Mouse (Mus musculus) heart, adult 2 months (tissue): ENCODE data around the gene Thumpd3. TPM values are rescaled to one million over a fixed set of nuclear protein-coding genes. Genes with fewer than 3 reads are reported as not detected.

Experiments
- DNase-seq, 2 experiments: peaks; one replicate each; pipeline ENCODE4 v3.0.0; 2021
- H3K27ac ChIP-seq: fragments of 200-600 bp; 2 replicates; pipeline ENCODE4 v1.8.1; 2022
- H3K27me3 ChIP-seq: fragments of 200-500 bp; 2 replicates; pipeline ENCODE4 v1.6.1; 2012; ENCODE audit warnings: mild to moderate bottlenecking, low read length, inconsistent platforms, mixed read lengths; ENCODE audit not compliant: control insufficient read depth, insufficient read depth
- H3K36me3 ChIP-seq: fragments of 200-500 bp; 2 replicates; pipeline ENCODE4 v1.6.1; 2012; ENCODE audit warnings: low read length, inconsistent platforms; ENCODE audit not compliant: control insufficient read depth, insufficient read depth
- H3K4me1 ChIP-seq: fragments of 200-500 bp; 2 replicates; pipeline ENCODE4 v1.6.1; 2011; ENCODE audit warnings: low read length; ENCODE audit not compliant: control insufficient read depth, insufficient read depth
- H3K4me3 ChIP-seq: fragments of 200-600 bp; 2 replicates; pipeline ENCODE4 v1.8.1; 2022
- H3K79me2 ChIP-seq: fragments of 200-500 bp; replicated peaks from 2 replicates; pipeline ENCODE4 v1.6.1; 2012; ENCODE audit warnings: mild to moderate bottlenecking, inconsistent platforms, low read length, moderate library complexity, mixed read lengths; ENCODE audit not compliant: control insufficient read depth, insufficient read depth
- H3K9ac ChIP-seq: fragments of 200-500 bp; 2 replicates; pipeline ENCODE4 v1.6.1; 2012; ENCODE audit warnings: low read depth, mild to moderate bottlenecking, control low read depth, inconsistent platforms, low read length, mixed read lengths
- CTCF ChIP-seq: fragments of 200-600 bp; IDR thresholded peaks from 2 replicates; pipeline ENCODE4 v1.8.1; 2022; ENCODE audit warnings: antibody characterized with exemption, mild to moderate bottlenecking, moderate library complexity
- EP300 ChIP-seq: fragments of 200-500 bp; IDR thresholded peaks from 2 replicates; pipeline ENCODE4 v1.6.1; 2011; ENCODE audit warnings: low read depth, low read length, control low read depth; ENCODE audit not compliant: insufficient read depth
- POLR2A ChIP-seq: fragments of 200-500 bp; IDR thresholded peaks from 2 replicates; pipeline ENCODE4 v1.6.1; 2011; ENCODE audit warnings: mild to moderate bottlenecking, low read depth, low read length, control low read depth; ENCODE audit not compliant: insufficient read depth
- WGBS: fragments of 180-500 bp; shearing (Covaris S2); methylation state at CpG from one replicate; pipeline ENCODE4 v1.1.7; 2018; 5-methylcytosine and 5-hydroxymethylcytosine counted together
- intact Hi-C: fragments of 180-260 bp; cut with DNase I; formaldehyde crosslinking; loops from one replicate; pipeline ENCODE4 v1.15.1; 2025
- polyA plus RNA-seq: library from polyadenylated mRNA; depleted of rRNA; stranded (reverse); fragments of >200 nt; gene quantifications from 2 replicates; pipeline ENCODE4 v1.2.3, GENCODE M21; 2012
- total RNA-seq, 2 experiments: library from RNA; stranded (reverse); gene quantifications; 2 replicates each; pipeline ENCODE4 v1.2.3; 2021

The Thumpd3 gene
- total and polyA plus RNA-seq, 3 experiments: 5.0 to 19.9 (median 17.5) TPM

DNA sequence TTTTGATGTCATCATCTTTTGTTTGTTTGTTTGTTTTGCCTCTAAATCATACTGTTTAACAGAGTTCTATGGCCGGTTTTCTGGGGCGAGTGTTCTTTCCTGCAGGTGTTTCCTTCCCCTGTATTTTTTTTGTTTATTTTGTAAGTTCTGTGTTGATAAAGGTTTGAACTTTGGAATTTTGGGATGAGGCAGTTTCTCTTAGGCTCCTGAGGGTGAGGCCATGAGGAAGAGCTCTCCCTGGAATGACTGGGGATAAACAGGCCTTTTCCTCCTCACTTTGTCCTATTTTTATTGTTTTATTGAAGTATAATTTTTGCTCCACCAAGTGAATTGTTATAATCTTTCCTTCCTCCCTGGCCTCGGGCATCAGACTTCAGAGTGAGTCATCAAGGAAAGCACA is 6.9 kb downstream of the Thumpd3 start:
- intact Hi-C loops: no loop called here
- WGBS: 36% methylated on average over 3 of the region's 3 CpGs

DNA sequence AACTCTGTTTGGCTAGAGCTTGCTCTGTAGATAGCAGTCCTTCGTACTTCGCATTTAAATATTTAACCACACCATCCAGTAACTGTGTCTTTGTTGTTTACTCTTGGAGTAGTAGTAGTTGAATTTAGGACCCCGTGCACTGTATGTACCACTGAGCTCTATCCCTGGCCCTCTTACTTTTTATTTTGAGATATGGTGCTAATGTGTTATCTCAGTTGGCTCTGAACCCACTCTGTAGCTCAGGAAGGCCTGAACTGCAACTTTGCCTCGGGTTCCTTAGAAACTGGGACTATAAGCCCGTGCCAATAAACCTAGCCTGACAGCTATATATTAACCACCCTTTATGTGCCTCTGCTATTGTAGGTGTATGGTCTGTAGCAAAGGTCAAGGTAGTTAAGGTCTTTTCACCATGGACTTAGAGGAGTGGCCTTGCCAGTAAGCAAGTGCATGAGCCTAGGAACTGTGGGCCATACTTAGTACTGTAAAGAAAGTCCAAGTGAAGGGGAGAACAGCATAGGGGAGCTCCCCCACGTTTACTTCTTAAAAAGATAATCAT is 8.6 kb downstream of the Thumpd3 start:
- H3K36me3 ChIP-seq: peaks cover 3% of the 10 kb centered on the region
- H3K4me1 ChIP-seq: no peaks in the 10 kb centered on the region
- no peaks in the 10 kb centered on the region for H3K27me3 ChIP-seq
- no peak overlapping the region for H3K9ac ChIP-seq
- TF ChIP-seq CTCF: no peak
- no peak for TF ChIP-seq EP300
- TF ChIP-seq POLR2A: no peak
- no peak overlapping the region for H3K4me3 ChIP-seq
- DNase-seq: no peak
- H3K79me2 ChIP-seq: no peaks in the 10 kb centered on the region
- WGBS: 72% methylated on average over 6 of the region's 6 CpGs
- no peak overlapping the region for H3K27ac ChIP-seq
- intact Hi-C loops: no loop called here

More for the DNA sequence above, 6.9 kb downstream of the Thumpd3 start:
- no peaks in the 10 kb centered on the region for H3K79me2 ChIP-seq
- H3K4me3 ChIP-seq: no peak overlapping the region
- no peaks in the 10 kb centered on the region for H3K27me3 ChIP-seq
- H3K9ac ChIP-seq: no peak overlapping the region
- no peak for DNase-seq
- TF ChIP-seq CTCF (no peak), EP300 (no peak), POLR2A (no peak)
- no peaks in the 10 kb centered on the region for H3K4me1 ChIP-seq
- H3K27ac ChIP-seq: no peak overlapping the region
- H3K36me3 ChIP-seq: no peaks in the 10 kb centered on the region; the same call in 1 of the 2 replicates

GRCm38 (mm10) chr6:113060892-113061563 is 15.0 kb downstream of the Thumpd3 start:
- H3K27ac ChIP-seq: no peak overlapping the region
- no peaks in the 10 kb centered on the region; the same call in 1 of the 2 replicates for H3K4me1 ChIP-seq
- TF ChIP-seq CTCF: no peak
- no peak for DNase-seq
- no peaks in the 10 kb centered on the region for H3K27me3 ChIP-seq
- intact Hi-C loops: no loop called here
- H3K4me3 ChIP-seq: no peak overlapping the region
- H3K79me2 ChIP-seq: peaks cover 1% of the 10 kb centered on the region; the same call in 1 of the 2 replicates
- H3K9ac ChIP-seq: no peak overlapping the region
- peaks cover 23% of the 10 kb centered on the region for H3K36me3 ChIP-seq
- 57% methylated on average over 1 of the region's 1 CpGs for WGBS

GRCm38 (mm10) chr6:113062253-113062652 is 16.2 kb downstream of the Thumpd3 start:
- peaks cover 30% of the 10 kb centered on the region for H3K36me3 ChIP-seq

GRCm38 (mm10) chr6:113063363-113063762 is 17.3 kb downstream of the Thumpd3 start:
- peaks cover 39% of the 10 kb centered on the region for H3K36me3 ChIP-seq

More at GRCm38 (mm10) chr6:113062253-113062652, 16.2 kb downstream of the Thumpd3 start:
- H3K4me1 ChIP-seq: no peaks in the 10 kb centered on the region; the same call in 1 of the 2 replicates
- intact Hi-C loops: no loop called here
- no peak overlapping the region for H3K9ac ChIP-seq
- no peak overlapping the region for H3K4me3 ChIP-seq
- H3K27me3 ChIP-seq: no peaks in the 10 kb centered on the region
- WGBS: 49% methylated on average over 3 of the region's 3 CpGs
- no peak for DNase-seq
- TF ChIP-seq EP300 (no peak), POLR2A (no peak), CTCF (no peak)
- no peak overlapping the region for H3K27ac ChIP-seq
- H3K79me2 ChIP-seq: peaks cover 1% of the 10 kb centered on the region; the same call in 1 of the 2 replicates

DNA sequence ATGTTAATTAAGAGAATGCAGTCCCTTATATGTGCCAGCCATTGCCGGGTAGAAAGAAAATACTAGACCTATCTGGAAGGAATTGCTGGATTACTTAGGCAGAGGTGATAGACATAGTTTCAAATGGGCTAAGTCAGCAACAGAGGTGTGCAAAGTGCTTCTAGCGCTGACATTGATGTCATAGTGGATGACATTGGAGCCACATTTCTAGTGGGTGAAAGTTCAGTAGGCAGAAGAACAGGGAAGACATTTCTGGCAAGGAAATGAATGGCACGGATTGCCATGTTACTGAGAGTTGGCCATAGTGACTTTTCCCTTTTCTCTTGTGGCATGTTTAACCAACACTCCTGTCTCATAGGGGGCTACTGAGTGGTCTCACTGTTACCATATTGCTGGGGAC is 19.2 kb downstream of the Thumpd3 start:
- H3K9ac ChIP-seq: no peak overlapping the region
- H3K79me2 ChIP-seq: peaks cover 1% of the 10 kb centered on the region
- peaks cover 3% of the 10 kb centered on the region; the same call in 1 of the 2 replicates for H3K4me1 ChIP-seq
- peaks cover 42% of the 10 kb centered on the region for H3K36me3 ChIP-seq
- no peak for DNase-seq
- no peak overlapping the region for H3K4me3 ChIP-seq
- TF ChIP-seq CTCF: no peak
- no peak for TF ChIP-seq POLR2A
- no peak for TF ChIP-seq EP300
- peak overlapping the region; percentile 51 for H3K27ac ChIP-seq
- intact Hi-C loops: no loop called here
- H3K27me3 ChIP-seq: no peaks in the 10 kb centered on the region
- WGBS: 72% methylated on average over 3 of the region's 3 CpGs

More at GRCm38 (mm10) chr6:113063363-113063762, 17.3 kb downstream of the Thumpd3 start:
- intact Hi-C loops: no loop called here
- Histone ChIP-seq H3K79me2 (peaks cover 1% of the 10 kb centered on the region; the same call in 1 of the 2 replicates), H3K4me1 (no peaks in the 10 kb centered on the region; the same call in 1 of the 2 replicates), H3K9ac (no peak overlapping the region), H3K27ac (no peak overlapping the region), H3K4me3 (no peak overlapping the region), H3K27me3 (no peaks in the 10 kb centered on the region)
- DNase-seq: no peak
- TF ChIP-seq CTCF (no peak), POLR2A (no peak), EP300 (no peak)
- WGBS: 83% methylated on average over 10 of the region's 10 CpGs
